Mouse (Mus musculus) hindbrain, embryonic 12.5 days (tissue): Measurements from ENCODE around the gene Gm20388. TPM values are rescaled to one million over a fixed set of nuclear protein-coding genes. Genes with fewer than 3 reads are reported as not detected.

Experiments used
- ATAC-seq: fragments of 200-750 bp; cut with Nextera tagmentation; 2 replicates; pipeline ENCODE4 v1.8.0; 2017; ENCODE audit warnings: moderate TSS enrichment; ENCODE audit not compliant: low FRiP score
- H3K27ac ChIP-seq: fragments of 300-500 bp; sonication (generic); 2 replicates; pipeline ENCODE4 v1.5.1; 2016; ENCODE audit warnings: mild to moderate bottlenecking
- H3K27me3 ChIP-seq: fragments of 300-500 bp; sonication (generic); 2 replicates; pipeline ENCODE4 v1.6.1; 2016; ENCODE audit warnings: mild to moderate bottlenecking
- H3K36me3 ChIP-seq: fragments of 300-500 bp; sonication (generic); 2 replicates; pipeline ENCODE4 v1.6.1; 2016; ENCODE audit warnings: mild to moderate bottlenecking
- H3K4me1 ChIP-seq: fragments of 300-500 bp; sonication (generic); 2 replicates; pipeline ENCODE4 v1.6.1; 2016
- H3K4me2 ChIP-seq: fragments of 300-500 bp; sonication (generic); replicated peaks from 2 replicates; pipeline ENCODE4 v1.6.1; 2016; ENCODE audit warnings: mild to moderate bottlenecking
- H3K4me3 ChIP-seq: fragments of 300-500 bp; sonication (generic); 2 replicates; pipeline ENCODE4 v1.5.1; 2016; ENCODE audit warnings: mild to moderate bottlenecking
- H3K9ac ChIP-seq: fragments of 300-500 bp; sonication (generic); 2 replicates; pipeline ENCODE4 v1.6.1; 2016; ENCODE audit warnings: mild to moderate bottlenecking, moderate library complexity
- H3K9me3 ChIP-seq: fragments of 300-500 bp; sonication (generic); replicated peaks from 2 replicates; pipeline ENCODE4 v1.6.1; 2016; ENCODE audit warnings: mild to moderate bottlenecking
- WGBS: fragments of 180-500 bp; shearing (Covaris S2); methylation state at CpG from one replicate; pipeline ENCODE4 v1.1.7; 2016; 5-methylcytosine and 5-hydroxymethylcytosine counted together
- polyA plus RNA-seq: library from polyadenylated mRNA; unstranded; fragments of >200 nt; fragmentation: Nextera tagmentation; extraction: Ambion mirVana; gene quantifications from 2 replicates; pipeline ENCODE4 v1.2.1, GENCODE M21; 2016

The Gm20388 gene
- polyA plus RNA-seq, 1 experiment from 2014 or later: not detected

- Histone ChIP-seq H3K27me3 (no peaks in the 10 kb centered on the region), H3K4me2 (no peak overlapping the region), H3K9ac (no peak overlapping the region), H3K4me3 (no peak overlapping the region), H3K27ac (no peak overlapping the region), H3K4me1 (peaks cover 20% of the 10 kb centered on the region), H3K9me3 (no peaks in the 10 kb centered on the region), H3K36me3 (no peaks in the 10 kb centered on the region)
- WGBS: 35% methylated on average over 9 of the region's 9 CpGs
- no peak for ATAC-seq
These were observed 1463.6 kb downstream of the Gm20388 start for GRCm38 (mm10) chr8:121374284-121374683.

DNA sequence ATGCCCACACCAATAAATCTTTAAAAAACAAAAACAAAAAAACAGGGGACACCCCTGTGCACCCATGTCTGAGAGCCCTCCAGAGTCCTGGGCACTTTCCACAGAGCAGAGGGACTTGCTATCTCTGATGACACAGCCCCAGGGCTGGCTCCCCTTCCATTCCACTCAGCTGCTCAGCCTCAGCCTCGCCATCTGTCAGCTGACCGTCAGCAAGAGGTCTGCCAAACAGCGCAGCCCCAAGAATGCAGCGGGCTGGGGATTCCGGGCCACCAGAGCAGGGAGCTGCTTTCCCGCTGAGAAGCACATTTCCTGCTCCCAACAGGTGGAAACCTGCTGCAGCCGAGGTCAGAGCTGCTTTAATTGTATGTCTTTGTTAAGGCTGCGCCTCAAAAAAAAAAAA, 1464.1 kb downstream of the Gm20388 start:
- H3K9me3 ChIP-seq: no peaks in the 10 kb centered on the region
- no peak overlapping the region for H3K4me3 ChIP-seq
- no peak overlapping the region for H3K27ac ChIP-seq
- H3K36me3 ChIP-seq: no peaks in the 10 kb centered on the region
- 5% methylated on average over 8 of the region's 8 CpGs for WGBS
- ATAC-seq: peak; percentile 60; the same call in 1 of the 2 replicates
- no peaks in the 10 kb centered on the region for H3K27me3 ChIP-seq
- H3K9ac ChIP-seq: no peak overlapping the region
- peaks cover 20% of the 10 kb centered on the region for H3K4me1 ChIP-seq
- no peak overlapping the region for H3K4me2 ChIP-seq

GRCm38 (mm10) chr8:121376116-121376950, 1465.7 kb downstream of the Gm20388 start:
- no peak overlapping the region for H3K4me2 ChIP-seq
- peaks cover 20% of the 10 kb centered on the region for H3K4me1 ChIP-seq
- no peak overlapping the region for H3K4me3 ChIP-seq
- no peak for ATAC-seq
- no peaks in the 10 kb centered on the region for H3K27me3 ChIP-seq
- 68% methylated on average over 10 of the region's 10 CpGs for WGBS
- H3K9me3 ChIP-seq: no peaks in the 10 kb centered on the region
- no peak overlapping the region for H3K9ac ChIP-seq
- H3K27ac ChIP-seq: peak overlapping the region; percentile 40; the same call in 1 of the 2 replicates
- H3K36me3 ChIP-seq: no peaks in the 10 kb centered on the region

GRCm38 (mm10) chr8:121377680-121378079, 1467.0 kb downstream of the Gm20388 start:
- ATAC-seq: no peak
- 13% methylated on average over 10 of the region's 10 CpGs for WGBS
- peak overlapping the region; percentile 32; the same call in 1 of the 2 replicates for H3K27ac ChIP-seq
- no peak overlapping the region for H3K4me3 ChIP-seq
- no peaks in the 10 kb centered on the region for H3K9me3 ChIP-seq
- no peak overlapping the region for H3K4me2 ChIP-seq
- no peak overlapping the region for H3K9ac ChIP-seq
- H3K36me3 ChIP-seq: no peaks in the 10 kb centered on the region
- peaks cover 28% of the 10 kb centered on the region for H3K4me1 ChIP-seq
- no peaks in the 10 kb centered on the region for H3K27me3 ChIP-seq

GRCm38 (mm10) chr8:121379387-121379786, 1468.7 kb downstream of the Gm20388 start:
- no peak for ATAC-seq
- Histone ChIP-seq H3K27me3 (0 out of 2 replicates have a peak, but pooled peaks cover 10% of the 10 kb centered on the region), H3K4me2 (no peak overlapping the region), H3K4me3 (no peak overlapping the region), H3K27ac (no peak overlapping the region), H3K9ac (no peak overlapping the region), H3K36me3 (no peaks in the 10 kb centered on the region), H3K4me1 (peaks cover 31% of the 10 kb centered on the region), H3K9me3 (no peaks in the 10 kb centered on the region)
- WGBS: 85% methylated on average over 1 of the region's 1 CpGs

DNA sequence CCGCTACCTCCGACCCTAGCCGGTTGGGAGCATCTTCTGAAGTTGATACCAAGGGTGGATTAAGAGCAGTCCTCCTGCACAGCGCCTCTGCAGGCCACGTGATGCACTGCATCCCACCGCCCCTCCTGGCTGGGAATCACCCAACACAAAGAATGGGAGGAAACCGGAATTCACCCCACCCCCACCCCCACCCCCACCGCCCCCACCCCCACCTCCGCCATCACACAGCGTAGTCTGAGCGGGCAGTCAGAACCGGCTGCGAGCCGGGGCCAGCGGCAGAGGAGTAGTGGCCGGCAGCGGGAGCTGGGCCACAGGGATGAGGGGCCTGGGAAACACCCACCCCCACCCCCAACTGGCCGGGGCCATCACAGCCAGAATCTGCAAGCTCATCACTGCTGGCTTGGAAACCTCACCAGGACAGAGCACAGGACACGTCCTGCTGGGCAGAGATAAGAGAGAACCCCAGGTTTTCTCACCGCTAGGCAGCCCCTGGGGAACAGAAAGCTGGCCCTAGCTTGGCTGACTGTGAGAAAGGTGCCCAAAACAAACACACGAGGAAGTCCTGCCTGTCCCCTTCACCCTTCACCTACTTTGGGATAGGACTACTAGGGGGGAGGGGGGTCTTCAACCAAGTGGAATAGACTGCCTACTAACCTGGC, 1472.1 kb downstream of the Gm20388 start:
- Histone ChIP-seq H3K9me3 (no peaks in the 10 kb centered on the region), H3K4me3 (peak overlapping the region; percentile 39), H3K36me3 (no peaks in the 10 kb centered on the region), H3K27ac (peak overlapping the region; percentile 58; the same call in 1 of the 2 replicates), H3K4me1 (peaks cover 17% of the 10 kb centered on the region), H3K9ac (peak overlapping the region; percentile 73), H3K4me2 (peak overlapping the region; percentile 61), H3K27me3 (peaks cover 15% of the 10 kb centered on the region; the same call in 1 of the 2 replicates)
- ATAC-seq: peak; percentile 86
- 2% methylated on average over 20 of the region's 21 CpGs for WGBS

- Histone ChIP-seq H3K9ac (no peak overlapping the region), H3K27me3 (peaks cover 36% of the 10 kb centered on the region), H3K4me1 (peaks cover 13% of the 10 kb centered on the region), H3K36me3 (no peaks in the 10 kb centered on the region), H3K4me2 (no peak overlapping the region), H3K27ac (no peak overlapping the region), H3K9me3 (no peaks in the 10 kb centered on the region), H3K4me3 (no peak overlapping the region)
- 73% methylated on average over 7 of the region's 7 CpGs for WGBS
- no peak for ATAC-seq
These were observed 1474.9 kb downstream of the Gm20388 start for GRCm38 (mm10) chr8:121385540-121385939.

DNA sequence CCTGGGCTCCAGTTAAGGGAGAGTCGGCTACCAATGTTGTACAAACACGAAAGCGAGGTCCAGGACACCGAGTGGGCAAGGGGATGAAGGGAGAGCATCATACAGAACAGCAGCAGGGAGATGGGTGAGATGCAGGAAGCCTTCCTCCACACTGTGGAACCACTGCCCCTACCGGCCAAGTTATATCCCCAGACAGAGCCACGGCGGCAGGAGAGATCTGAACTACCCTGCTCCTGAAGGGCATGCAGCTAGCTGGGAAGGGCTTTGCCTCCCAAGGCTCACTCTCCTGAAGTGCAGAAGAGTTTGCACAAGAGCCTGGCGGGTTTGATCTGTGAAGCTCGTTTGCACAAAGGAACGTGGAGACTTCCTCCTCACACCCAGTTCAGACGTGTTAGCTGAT, 1480.0 kb downstream of the Gm20388 start:
- Histone ChIP-seq H3K27me3 (peaks cover 64% of the 10 kb centered on the region), H3K36me3 (no peaks in the 10 kb centered on the region), H3K9ac (no peak overlapping the region), H3K4me2 (no peak overlapping the region), H3K4me1 (peaks cover 22% of the 10 kb centered on the region), H3K9me3 (no peaks in the 10 kb centered on the region), H3K4me3 (no peak overlapping the region), H3K27ac (no peak overlapping the region)
- 0 out of 2 replicates have a peak, but pooled peaks have one; percentile 50 for ATAC-seq
- 19% methylated on average over 11 of the region's 11 CpGs for WGBS

DNA sequence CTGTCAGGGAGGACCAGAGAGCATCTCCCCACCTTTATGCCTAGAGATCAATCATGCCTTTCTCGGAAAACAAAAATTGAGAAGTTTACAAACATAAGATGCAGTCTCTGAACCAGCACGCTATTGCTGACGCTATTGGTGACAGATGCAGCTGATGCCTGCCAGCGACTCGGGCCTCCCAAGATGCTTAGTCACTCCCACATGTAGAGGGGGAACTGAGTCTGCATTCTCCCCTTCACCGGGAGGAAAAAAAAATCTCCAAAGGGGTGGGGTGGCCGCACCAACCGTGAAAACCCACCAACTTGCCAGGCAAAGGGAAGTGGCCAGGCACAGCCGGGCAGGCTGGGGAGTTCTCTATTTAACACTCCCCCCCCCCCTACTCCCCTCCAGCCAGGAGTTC, 1480.6 kb downstream of the Gm20388 start:
- peaks cover 22% of the 10 kb centered on the region for H3K4me1 ChIP-seq
- no peaks in the 10 kb centered on the region for H3K9me3 ChIP-seq
- H3K4me3 ChIP-seq: no peak overlapping the region
- no peaks in the 10 kb centered on the region for H3K36me3 ChIP-seq
- WGBS: 8% methylated on average over 9 of the region's 9 CpGs
- H3K4me2 ChIP-seq: no peak overlapping the region
- H3K27ac ChIP-seq: no peak overlapping the region
- peaks cover 64% of the 10 kb centered on the region for H3K27me3 ChIP-seq
- ATAC-seq: no peak
- H3K9ac ChIP-seq: no peak overlapping the region

- no peak overlapping the region for H3K9ac ChIP-seq
- H3K9me3 ChIP-seq: no peaks in the 10 kb centered on the region
- ATAC-seq: no peak
- H3K27ac ChIP-seq: no peak overlapping the region
- H3K36me3 ChIP-seq: no peaks in the 10 kb centered on the region
- H3K4me2 ChIP-seq: no peak overlapping the region
- peaks cover 65% of the 10 kb centered on the region for H3K27me3 ChIP-seq
- WGBS: 8% methylated on average over 12 of the region's 12 CpGs
- no peak overlapping the region for H3K4me3 ChIP-seq
- peaks cover 24% of the 10 kb centered on the region for H3K4me1 ChIP-seq
These were observed 1481.1 kb downstream of the Gm20388 start for GRCm38 (mm10) chr8:121391771-121392170.

- no peak overlapping the region for H3K27ac ChIP-seq
- no peak overlapping the region for H3K9ac ChIP-seq
- peaks cover 68% of the 10 kb centered on the region for H3K27me3 ChIP-seq
- peaks cover 31% of the 10 kb centered on the region for H3K4me1 ChIP-seq
- ATAC-seq: no peak
- H3K36me3 ChIP-seq: no peaks in the 10 kb centered on the region
- no peaks in the 10 kb centered on the region for H3K9me3 ChIP-seq
- WGBS: 29% methylated on average over 10 of the region's 10 CpGs
- no peak overlapping the region for H3K4me2 ChIP-seq
- no peak overlapping the region for H3K4me3 ChIP-seq
These were observed 1481.8 kb downstream of the Gm20388 start for GRCm38 (mm10) chr8:121392482-121392881.

DNA sequence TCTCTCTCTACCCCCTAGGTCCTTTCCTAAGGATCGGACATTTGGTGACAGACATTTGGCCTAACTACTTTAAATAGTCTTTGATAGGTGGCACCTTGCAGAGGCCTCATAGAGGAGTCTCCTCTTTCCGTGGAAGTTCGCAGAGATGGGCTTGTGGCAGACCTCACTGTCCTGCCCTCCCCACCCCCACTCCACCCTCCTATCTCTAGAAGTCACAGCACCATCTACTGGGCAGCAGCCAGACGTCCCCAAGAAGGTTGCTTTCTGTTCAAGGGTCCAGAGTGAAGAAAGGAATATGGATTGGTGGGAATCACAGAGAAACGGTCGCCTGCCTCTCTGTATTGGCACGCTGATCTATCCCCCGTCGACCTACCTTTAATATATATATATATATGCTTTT, 1482.5 kb downstream of the Gm20388 start:
- Histone ChIP-seq H3K4me1 (peaks cover 35% of the 10 kb centered on the region), H3K36me3 (no peaks in the 10 kb centered on the region), H3K27me3 (peaks cover 66% of the 10 kb centered on the region), H3K9ac (no peak overlapping the region), H3K9me3 (no peaks in the 10 kb centered on the region), H3K4me2 (no peak overlapping the region), H3K4me3 (no peak overlapping the region), H3K27ac (no peak overlapping the region)
- 19% methylated on average over 9 of the region's 9 CpGs for WGBS
- ATAC-seq: no peak
